Mouse (Mus musculus): ENCODE results near the gene Sntb2. TPM values are rescaled to one million over a fixed set of nuclear protein-coding genes. Genes with fewer than 3 reads are reported as not detected.
"Not testable (repeated sequence)": the region's sequence is repeated elsewhere in the genome, so short reads cannot be mapped to it uniquely, and the experiment has no call there.

Gene Sntb2
- polyA plus RNA-seq, 1 experiment from 2014 or later, result 7.1 TPM

- Histone ChIP-seq H3K9me3 (no peaks in the 10 kb centered on the region), H3K27ac (replicated peaks) (no peak overlapping the region), H3K4me1 (replicated peaks) (peaks cover 18% of the 10 kb centered on the region), H3K36me3 (no peaks in the 10 kb centered on the region), H3K27me3 (no peaks in the 10 kb centered on the region), H3K4me2 (no peak overlapping the region), H3K4me3 (no peak overlapping the region), H3K9ac (no peak overlapping the region)
- 74% methylated on average over 5 of the region's 5 CpGs for WGBS
- ATAC-seq (ENCODE audit: low read depth), result no peak
Measured at GRCm38 (mm10) chr8:107030058-107030457, 94.5 kb downstream of the Sntb2 start.

- peak; percentile 96 for ATAC-seq (ENCODE audit: low read depth)
- Histone ChIP-seq H3K36me3 (0 out of 2 replicates have a peak, but pooled peaks cover 8% of the 10 kb centered on the region), H3K9me3 (no peaks in the 10 kb centered on the region), H3K27me3 (no peaks in the 10 kb centered on the region), H3K27ac (replicated peaks) (peak within 1 kb of the TSS; percentile 89), H3K4me2 (peak within 1 kb of the TSS; percentile 76), H3K4me3 (peak within 1 kb of the TSS; percentile 69), H3K4me1 (replicated peaks) (peaks cover 18% of the 10 kb centered on the region), H3K9ac (peak within 1 kb of the TSS; percentile 95)
- 5% methylated on average over 62 of the region's 66 CpGs for WGBS
Measured at GRCm38 (mm10) chr8:107030650-107031576, 95.4 kb downstream of the Sntb2 start, which contains the start of gene Vps4a. Gene Vps4a (plus strand): TSS chr8:107031222.

- H3K4me3 ChIP-seq, result peak overlapping the region; percentile 69
- under 1% methylated on average over 28 of the region's 40 CpGs for WGBS
- H3K4me1 ChIP-seq (replicated peaks), result peaks cover 18% of the 10 kb centered on the region
- H3K27ac ChIP-seq (replicated peaks), result peak overlapping the region; percentile 89
- peak overlapping the region; percentile 95 for H3K9ac ChIP-seq
- no peaks in the 10 kb centered on the region for H3K27me3 ChIP-seq
- peak overlapping the region; percentile 76 for H3K4me2 ChIP-seq
- peaks cover 13% of the 10 kb centered on the region for H3K36me3 ChIP-seq
- H3K9me3 ChIP-seq, result no peaks in the 10 kb centered on the region
- ATAC-seq (ENCODE audit: low read depth), result no peak
Measured at GRCm38 (mm10) chr8:107031577-107032090, 96.1 kb downstream of the Sntb2 start.

GRCm38 (mm10) chr8:107033609-107034008, 98.1 kb downstream of the Sntb2 start:
- H3K4me1 ChIP-seq (replicated peaks), result peaks cover 18% of the 10 kb centered on the region
- not testable (repeated sequence) for ATAC-seq (ENCODE audit: low read depth); H3K4me3 ChIP-seq; H3K9me3 ChIP-seq; H3K9ac ChIP-seq; H3K27me3 ChIP-seq; H3K4me2 ChIP-seq; H3K27ac ChIP-seq (replicated peaks)
- peaks cover 25% of the 10 kb centered on the region for H3K36me3 ChIP-seq
- WGBS, result 95% methylated on average over 2 of the region's 2 CpGs

- H3K27ac ChIP-seq (replicated peaks), result no peak overlapping the region
- no peaks in the 10 kb centered on the region for H3K9me3 ChIP-seq
- ATAC-seq (ENCODE audit: low read depth), result no peak
- no peak overlapping the region for H3K4me2 ChIP-seq
- 87% methylated on average over 3 of the region's 3 CpGs for WGBS
- H3K9ac ChIP-seq, result no peak overlapping the region
- H3K4me3 ChIP-seq, result no peak overlapping the region
- H3K36me3 ChIP-seq, result peaks cover 46% of the 10 kb centered on the region
- peaks cover 18% of the 10 kb centered on the region for H3K4me1 ChIP-seq (replicated peaks)
- no peaks in the 10 kb centered on the region for H3K27me3 ChIP-seq
Measured at GRCm38 (mm10) chr8:107035641-107036040, 100.1 kb downstream of the Sntb2 start.

- H3K36me3 ChIP-seq, result peaks cover 55% of the 10 kb centered on the region
- WGBS, result 90% methylated on average over 8 of the region's 8 CpGs
- H3K4me3 ChIP-seq, result no peak overlapping the region
- H3K4me2 ChIP-seq, result no peak overlapping the region
- no peak overlapping the region for H3K27ac ChIP-seq (replicated peaks)
- ATAC-seq (ENCODE audit: low read depth), result no peak
- H3K9me3 ChIP-seq, result no peaks in the 10 kb centered on the region
- peaks cover 18% of the 10 kb centered on the region for H3K4me1 ChIP-seq (replicated peaks)
- H3K9ac ChIP-seq, result no peak overlapping the region
- no peaks in the 10 kb centered on the region for H3K27me3 ChIP-seq
Measured at GRCm38 (mm10) chr8:107036626-107037025, 101.1 kb downstream of the Sntb2 start.

- no peak overlapping the region for H3K27ac ChIP-seq (replicated peaks)
- 85% methylated on average over 7 of the region's 7 CpGs for WGBS
- H3K4me2 ChIP-seq, result no peak overlapping the region
- H3K9ac ChIP-seq, result no peak overlapping the region
- H3K36me3 ChIP-seq, result peaks cover 91% of the 10 kb centered on the region
- ATAC-seq (ENCODE audit: low read depth), result no peak
- no peaks in the 10 kb centered on the region for H3K27me3 ChIP-seq
- no peaks in the 10 kb centered on the region for H3K4me1 ChIP-seq (replicated peaks)
- no peaks in the 10 kb centered on the region for H3K9me3 ChIP-seq
- H3K4me3 ChIP-seq, result no peak overlapping the region
Measured at GRCm38 (mm10) chr8:107040632-107041031, 105.1 kb downstream of the Sntb2 start.

- Histone ChIP-seq H3K27me3 (no peaks in the 10 kb centered on the region), H3K4me2 (no peak overlapping the region), H3K9me3 (no peaks in the 10 kb centered on the region), H3K4me3 (no peak overlapping the region), H3K4me1 (replicated peaks) (peaks cover 27% of the 10 kb centered on the region), H3K27ac (replicated peaks) (no peak overlapping the region), H3K9ac (no peak overlapping the region), H3K36me3 (peaks cover 83% of the 10 kb centered on the region)
- WGBS, result 95% methylated on average over 6 of the region's 6 CpGs
- no peak for ATAC-seq (ENCODE audit: low read depth)
Measured at GRCm38 (mm10) chr8:107045478-107045877, 109.9 kb downstream of the Sntb2 start.

GRCm38 (mm10) chr8:107046976-107047375, 111.4 kb downstream of the Sntb2 start:
- WGBS, result 90% methylated on average over 5 of the region's 5 CpGs
- H3K36me3 ChIP-seq, result peaks cover 83% of the 10 kb centered on the region
- ATAC-seq (ENCODE audit: low read depth), result no peak
- peak overlapping the region; percentile 18; the same call in 1 of the 2 replicates for H3K9ac ChIP-seq
- H3K4me1 ChIP-seq (replicated peaks), result peaks cover 27% of the 10 kb centered on the region
- peak overlapping the region; percentile 85; the same call in 1 of the 2 replicates for H3K4me3 ChIP-seq
- no peaks in the 10 kb centered on the region for H3K27me3 ChIP-seq
- peak overlapping the region; percentile 94 for H3K4me2 ChIP-seq
- H3K27ac ChIP-seq (replicated peaks), result no peak overlapping the region
- no peaks in the 10 kb centered on the region for H3K9me3 ChIP-seq

GRCm38 (mm10) chr8:107048061-107048941, 112.8 kb downstream of the Sntb2 start, which contains the start of gene Pdf:
Gene Pdf (minus strand): TSS chr8:107048614.
- Histone ChIP-seq H3K36me3 (peaks cover 83% of the 10 kb centered on the region), H3K9me3 (no peaks in the 10 kb centered on the region), H3K27me3 (no peaks in the 10 kb centered on the region), H3K4me2 (peak within 1 kb of the TSS; percentile 94), H3K27ac (replicated peaks) (peak within 1 kb of the TSS; percentile 89), H3K4me1 (replicated peaks) (peaks cover 27% of the 10 kb centered on the region), H3K9ac (peak within 1 kb of the TSS; percentile 85), H3K4me3 (peak within 1 kb of the TSS; percentile 85)
- WGBS, result under 1% methylated on average over 86 of the region's 87 CpGs
- peak; percentile 90 for ATAC-seq (ENCODE audit: low read depth)

GRCm38 (mm10) chr8:107049480-107049879, 113.9 kb downstream of the Sntb2 start:
- Histone ChIP-seq H3K4me3 (0 out of 2 replicates have a peak overlapping the region, but pooled peaks have one; percentile 85), H3K4me2 (peak overlapping the region; percentile 94), H3K9me3 (no peaks in the 10 kb centered on the region), H3K4me1 (replicated peaks) (peaks cover 27% of the 10 kb centered on the region), H3K27ac (replicated peaks) (peak overlapping the region; percentile 89; the same call in 1 of the 2 replicates), H3K9ac (0 out of 2 replicates have a peak overlapping the region, but pooled peaks have one; percentile 85), H3K36me3 (peaks cover 82% of the 10 kb centered on the region), H3K27me3 (no peaks in the 10 kb centered on the region)
- WGBS, result 95% methylated on average over 4 of the region's 4 CpGs
- ATAC-seq (ENCODE audit: low read depth), result no peak

All from neural tube, embryonic 13.5 days (tissue).